Mouse (Mus musculus) lung, postnatal 0 days (tissue): ENCODE results near the gene Nuak1.

Experiments used
- CTCF ChIP-seq: IDR thresholded peaks from 2 replicates; pipeline ENCODE4 v1.5.1; 2016; ENCODE audit warnings: antibody characterized with exemption, mild to moderate bottlenecking
- EP300 ChIP-seq: IDR thresholded peaks from 2 replicates; pipeline ENCODE4 v1.6.1; 2016; ENCODE audit warnings: antibody characterized with exemption, mild to moderate bottlenecking, control low read depth

DNA sequence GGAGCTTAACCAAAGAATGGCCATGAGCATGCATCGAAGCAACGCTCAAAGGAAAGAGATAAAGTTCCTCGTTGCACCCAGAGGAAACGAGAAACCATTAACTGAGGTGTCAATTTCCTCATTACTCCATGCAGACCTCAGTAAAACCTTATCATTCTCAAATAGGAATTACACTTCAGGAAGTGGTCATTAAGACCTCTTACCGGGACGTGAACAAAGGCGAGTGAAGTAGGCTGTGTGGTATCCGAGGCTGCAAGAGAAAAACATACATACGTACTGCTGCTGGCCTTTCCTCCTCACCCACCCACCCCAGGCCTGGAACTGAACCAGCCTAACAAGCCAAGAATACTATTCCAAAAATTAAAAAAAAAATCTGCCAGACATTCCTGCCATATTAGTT lies 80.0 kb downstream of the Nuak1 start:
- TF ChIP-seq CTCF (no peak), EP300 (no peak)
